Mouse (Mus musculus) thymus, adult 2 months (tissue): ENCODE data around the gene Ide.

Source experiments
- CTCF ChIP-seq: fragments of 200-500 bp; IDR thresholded peaks from 2 replicates; pipeline ENCODE4 v1.5.1; 2012; ENCODE audit warnings: mild to moderate bottlenecking, control low read depth, low read length, moderate library complexity, borderline replicate concordance; ENCODE audit not compliant: control insufficient read depth, poor library complexity, insufficient read depth; ENCODE audit errors: extremely low read depth
- POLR2A ChIP-seq: fragments of 200-500 bp; IDR thresholded peaks from 2 replicates; pipeline ENCODE4 v1.6.1; 2012; ENCODE audit warnings: mild to moderate bottlenecking, low read length, control low read depth, moderate library complexity; ENCODE audit not compliant: control insufficient read depth, poor library complexity, insufficient read depth; ENCODE audit errors: extremely low read depth

GRCm38 (mm10) chr19:37252104-37252503 lies 85.5 kb downstream of the Ide start:
- TF ChIP-seq CTCF = no peak
- TF ChIP-seq POLR2A = no peak
